Mouse (Mus musculus): ENCODE results near the gene Xdh. TPM values are rescaled to one million over a fixed set of nuclear protein-coding genes. Genes with fewer than 3 reads are reported as not detected.

Xdh gene
- polyA plus RNA-seq, 1 experiment from 2014 or later = 2.6 TPM

DNA sequence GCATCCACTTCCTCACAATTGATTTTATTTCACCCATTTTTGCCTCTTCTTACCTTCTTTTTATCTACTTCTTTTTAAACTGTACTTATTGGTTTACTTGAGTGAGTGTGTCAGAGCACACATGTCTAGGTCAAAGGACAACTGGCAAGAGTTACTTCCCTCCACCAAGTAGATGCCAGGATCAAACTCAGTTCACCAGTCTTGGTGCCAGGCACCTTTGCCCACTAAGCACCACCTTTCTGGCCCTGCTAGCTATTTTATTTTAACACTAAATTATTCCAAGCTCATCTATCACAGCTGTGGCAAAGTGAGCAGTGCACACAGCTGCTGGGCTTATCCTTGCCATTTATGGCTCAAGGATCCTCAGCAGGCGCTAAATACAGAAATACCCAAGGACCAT, 46.9 kb downstream of the Xdh start:
- H3K4me3 ChIP-seq (ENCODE audit: low read length) = no peak overlapping the region
- no peak overlapping the region for H3K9ac ChIP-seq (ENCODE audit: low read length)
- H3K36me3 ChIP-seq (ENCODE audit: control insufficient read depth, insufficient read depth) = no peaks in the 10 kb centered on the region
- no peak for ATAC-seq (replicated peaks; ENCODE audit: extremely low read depth, insufficient read depth, low FRiP score)
- no peak overlapping the region for H3K4me2 ChIP-seq (ENCODE audit: low read depth, low read length)
- H3K4me1 ChIP-seq (ENCODE audit: control insufficient read depth, insufficient read depth, low read length) = no peaks in the 10 kb centered on the region
- H3K27me3 ChIP-seq (ENCODE audit: control insufficient read depth, insufficient read depth, low read length) = no peaks in the 10 kb centered on the region
- H3K27ac ChIP-seq (ENCODE audit: low read length) = no peak overlapping the region
- no peaks in the 10 kb centered on the region for H3K9me3 ChIP-seq (replicated peaks; ENCODE audit: control insufficient read depth, low read length)
- 91% methylated on average over 1 of the region's 1 CpGs for WGBS

DNA sequence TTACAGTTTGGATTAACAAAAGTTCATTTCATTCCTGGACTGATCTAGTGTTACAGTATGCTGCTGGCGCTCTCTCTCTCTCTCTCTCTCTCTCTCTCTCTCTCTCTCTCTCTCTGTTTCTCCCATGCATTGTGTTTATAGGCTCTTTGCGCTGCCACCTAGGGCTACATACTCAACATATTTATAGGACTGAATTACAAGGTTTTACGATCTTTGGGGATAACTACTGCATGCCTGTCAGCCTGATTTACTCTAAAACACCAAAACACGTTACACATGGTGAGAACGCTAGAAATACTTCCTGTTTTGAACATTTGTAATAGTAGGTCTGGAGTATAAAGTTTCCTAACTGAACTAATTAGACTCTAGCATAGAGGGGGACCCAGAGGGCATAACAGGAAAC, 47.8 kb downstream of the Xdh start:
- no peak overlapping the region for H3K9ac ChIP-seq (ENCODE audit: low read length)
- no peak for ATAC-seq (replicated peaks; ENCODE audit: extremely low read depth, insufficient read depth, low FRiP score)
- no peaks in the 10 kb centered on the region for H3K9me3 ChIP-seq (replicated peaks; ENCODE audit: control insufficient read depth, low read length)
- no peaks in the 10 kb centered on the region for H3K27me3 ChIP-seq (ENCODE audit: control insufficient read depth, insufficient read depth, low read length)
- H3K36me3 ChIP-seq (ENCODE audit: control insufficient read depth, insufficient read depth) = no peaks in the 10 kb centered on the region
- H3K27ac ChIP-seq (ENCODE audit: low read length) = no peak overlapping the region
- H3K4me1 ChIP-seq (ENCODE audit: control insufficient read depth, insufficient read depth, low read length) = no peaks in the 10 kb centered on the region
- WGBS = 74% methylated on average over 5 of the region's 5 CpGs
- no peak overlapping the region for H3K4me2 ChIP-seq (ENCODE audit: low read depth, low read length)
- H3K4me3 ChIP-seq (ENCODE audit: low read length) = no peak overlapping the region

DNA sequence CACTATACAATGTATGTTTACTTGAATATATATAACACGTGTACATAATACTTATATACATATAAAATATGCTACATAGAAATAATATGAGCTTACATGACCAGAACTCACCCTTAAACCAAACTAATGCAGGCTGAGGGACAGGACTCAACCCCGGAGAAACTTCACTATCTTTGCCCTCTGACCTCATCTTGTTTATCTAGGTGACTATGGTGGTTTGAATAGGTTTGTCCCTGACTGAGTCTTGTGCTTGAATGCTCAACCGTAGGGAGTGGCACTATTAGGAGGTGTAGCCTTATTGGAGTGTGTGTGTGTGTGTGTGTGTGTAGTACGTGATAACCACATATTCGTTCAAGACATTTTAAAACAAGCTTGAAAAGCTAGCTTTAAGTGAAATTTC, 55.6 kb downstream of the Xdh start:
- H3K27me3 ChIP-seq (ENCODE audit: control insufficient read depth, insufficient read depth, low read length) = no peaks in the 10 kb centered on the region
- no peaks in the 10 kb centered on the region for H3K36me3 ChIP-seq (ENCODE audit: control insufficient read depth, insufficient read depth)
- no peak overlapping the region for H3K27ac ChIP-seq (ENCODE audit: low read length)
- WGBS = 67% methylated on average over 5 of the region's 5 CpGs
- H3K9me3 ChIP-seq (replicated peaks; ENCODE audit: control insufficient read depth, low read length) = no peaks in the 10 kb centered on the region
- H3K4me3 ChIP-seq (ENCODE audit: low read length) = no peak overlapping the region
- no peak overlapping the region for H3K9ac ChIP-seq (ENCODE audit: low read length)
- ATAC-seq (replicated peaks; ENCODE audit: extremely low read depth, insufficient read depth, low FRiP score) = no peak
- H3K4me2 ChIP-seq (ENCODE audit: low read depth, low read length) = no peak overlapping the region
- peaks cover 4% of the 10 kb centered on the region for H3K4me1 ChIP-seq (ENCODE audit: control insufficient read depth, insufficient read depth, low read length)

DNA sequence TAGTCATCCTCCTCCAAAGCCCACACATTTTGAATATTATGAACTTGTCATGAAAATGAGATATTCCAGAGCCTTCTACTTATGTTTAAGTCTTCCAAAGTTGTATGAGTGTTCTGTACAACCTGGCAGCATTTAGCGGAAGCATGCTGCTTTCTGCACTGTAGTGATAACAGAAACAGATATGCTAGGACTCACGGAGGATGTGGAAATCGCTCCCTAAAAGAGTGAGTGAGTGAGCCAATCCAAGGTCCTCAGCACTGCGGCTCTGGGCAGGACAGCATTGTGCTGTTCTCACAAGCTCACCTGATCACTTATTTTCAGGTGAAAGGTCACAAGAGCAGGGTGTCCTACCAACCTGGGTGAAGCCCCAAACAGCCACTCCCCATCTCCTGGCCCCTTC, 56.2 kb downstream of the Xdh start:
- WGBS = 26% methylated on average over 4 of the region's 4 CpGs
- peak; percentile 52; the same call in 1 of the 2 replicates for ATAC-seq (replicated peaks; ENCODE audit: extremely low read depth, insufficient read depth, low FRiP score)
- no peak overlapping the region for H3K4me2 ChIP-seq (ENCODE audit: low read depth, low read length)
- H3K36me3 ChIP-seq (ENCODE audit: control insufficient read depth, insufficient read depth) = no peaks in the 10 kb centered on the region
- H3K4me1 ChIP-seq (ENCODE audit: control insufficient read depth, insufficient read depth, low read length) = peaks cover 4% of the 10 kb centered on the region
- no peaks in the 10 kb centered on the region for H3K27me3 ChIP-seq (ENCODE audit: control insufficient read depth, insufficient read depth, low read length)
- H3K9ac ChIP-seq (ENCODE audit: low read length) = no peak overlapping the region
- H3K27ac ChIP-seq (ENCODE audit: low read length) = no peak overlapping the region
- no peak overlapping the region for H3K4me3 ChIP-seq (ENCODE audit: low read length)
- H3K9me3 ChIP-seq (replicated peaks; ENCODE audit: control insufficient read depth, low read length) = no peaks in the 10 kb centered on the region

DNA sequence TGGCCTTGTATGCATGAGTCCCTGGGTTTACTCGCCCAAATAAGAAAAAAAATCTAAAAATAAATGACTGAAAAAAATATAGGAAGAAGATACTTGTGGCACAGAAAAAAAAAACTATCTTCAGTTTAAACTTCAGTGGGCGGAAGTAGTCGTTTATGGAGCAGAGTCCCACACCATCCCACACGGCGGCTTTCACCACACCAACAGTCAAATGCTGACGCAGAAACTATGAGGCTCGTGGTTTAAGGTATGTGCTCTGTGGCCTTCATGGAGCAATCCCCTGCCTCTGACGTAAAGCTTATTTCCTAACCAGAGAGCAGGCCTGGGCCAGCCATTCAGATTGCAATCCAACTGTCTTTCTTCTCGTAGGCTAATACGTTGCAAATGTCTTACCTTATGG, 56.8 kb downstream of the Xdh start:
- H3K27me3 ChIP-seq (ENCODE audit: control insufficient read depth, insufficient read depth, low read length) = no peaks in the 10 kb centered on the region
- peaks cover 4% of the 10 kb centered on the region for H3K4me1 ChIP-seq (ENCODE audit: control insufficient read depth, insufficient read depth, low read length)
- H3K4me2 ChIP-seq (ENCODE audit: low read depth, low read length) = no peak overlapping the region
- ATAC-seq (replicated peaks; ENCODE audit: extremely low read depth, insufficient read depth, low FRiP score) = no peak; the same call in 1 of the 2 replicates
- H3K36me3 ChIP-seq (ENCODE audit: control insufficient read depth, insufficient read depth) = no peaks in the 10 kb centered on the region
- H3K4me3 ChIP-seq (ENCODE audit: low read length) = no peak overlapping the region
- WGBS = 79% methylated on average over 10 of the region's 10 CpGs
- no peak overlapping the region for H3K9ac ChIP-seq (ENCODE audit: low read length)
- no peak overlapping the region for H3K27ac ChIP-seq (ENCODE audit: low read length)
- no peaks in the 10 kb centered on the region for H3K9me3 ChIP-seq (replicated peaks; ENCODE audit: control insufficient read depth, low read length)

DNA sequence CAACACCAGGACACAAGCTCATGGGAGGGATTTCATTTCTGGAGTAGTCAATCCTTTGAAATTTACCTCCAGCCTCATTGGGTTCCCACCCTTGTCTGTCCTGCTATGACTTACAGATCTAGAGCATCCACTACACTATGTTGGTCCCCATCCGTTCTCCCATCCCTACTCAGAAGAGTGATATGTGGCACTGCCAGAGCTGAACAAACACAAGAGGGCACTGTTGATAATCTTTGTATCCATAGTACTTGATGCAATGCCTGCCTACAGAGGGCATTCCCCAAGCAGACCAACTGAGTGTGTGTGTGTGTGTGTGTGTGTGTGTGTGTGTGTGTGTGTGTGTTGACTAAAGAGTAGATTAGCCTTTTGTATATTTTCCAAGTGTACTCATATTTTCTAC, 58.4 kb downstream of the Xdh start:
- H3K9ac ChIP-seq (ENCODE audit: low read length) = no peak overlapping the region
- H3K27ac ChIP-seq (ENCODE audit: low read length) = no peak overlapping the region
- no peak overlapping the region for H3K4me3 ChIP-seq (ENCODE audit: low read length)
- 77% methylated on average over 1 of the region's 1 CpGs for WGBS
- H3K4me1 ChIP-seq (ENCODE audit: control insufficient read depth, insufficient read depth, low read length) = peaks cover 4% of the 10 kb centered on the region
- H3K36me3 ChIP-seq (ENCODE audit: control insufficient read depth, insufficient read depth) = no peaks in the 10 kb centered on the region
- H3K9me3 ChIP-seq (replicated peaks; ENCODE audit: control insufficient read depth, low read length) = no peaks in the 10 kb centered on the region
- H3K4me2 ChIP-seq (ENCODE audit: low read depth, low read length) = no peak overlapping the region
- no peak for ATAC-seq (replicated peaks; ENCODE audit: extremely low read depth, insufficient read depth, low FRiP score)
- H3K27me3 ChIP-seq (ENCODE audit: control insufficient read depth, insufficient read depth, low read length) = no peaks in the 10 kb centered on the region

DNA sequence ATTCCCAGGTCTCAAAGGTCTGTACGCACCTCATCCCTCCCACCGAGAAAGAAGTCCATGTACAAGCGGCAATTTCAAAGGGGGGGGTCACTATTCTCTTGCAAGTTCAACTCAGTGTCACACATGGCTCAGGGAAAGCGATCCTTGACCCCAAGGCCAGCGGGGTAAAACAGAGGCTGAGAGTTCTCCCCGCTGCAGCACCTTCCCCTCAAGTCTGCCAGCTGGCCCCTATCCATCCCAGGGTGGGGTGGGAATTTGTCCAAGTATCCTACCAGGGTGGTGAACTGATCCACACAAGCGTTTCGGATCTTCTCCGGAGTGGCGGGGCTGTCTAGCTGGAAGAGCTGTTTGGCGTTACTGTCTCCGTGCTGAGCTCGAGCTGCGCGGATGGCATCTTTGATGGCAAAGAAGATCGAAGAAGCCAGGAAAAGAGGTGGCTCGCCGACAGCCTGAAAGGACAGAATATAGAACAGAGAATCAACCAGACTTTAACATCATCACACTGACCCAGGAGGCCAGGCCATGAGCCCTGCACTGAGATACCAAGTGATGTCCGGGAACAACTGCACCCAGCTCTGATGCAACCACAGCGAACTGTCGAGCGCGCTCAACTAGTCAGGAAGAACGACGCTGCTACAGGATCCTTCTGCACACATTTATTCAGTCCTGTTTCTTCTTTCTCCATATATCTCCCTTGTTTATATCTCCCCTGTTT, 63.8 kb downstream of the Xdh start:
- WGBS = 81% methylated on average over 25 of the region's 25 CpGs
- peaks cover 3% of the 10 kb centered on the region; the same call in 1 of the 2 replicates for H3K4me1 ChIP-seq (ENCODE audit: control insufficient read depth, insufficient read depth, low read length)
- no peak for ATAC-seq (replicated peaks; ENCODE audit: extremely low read depth, insufficient read depth, low FRiP score)
- no peak overlapping the region for H3K9ac ChIP-seq (ENCODE audit: low read length)
- no peaks in the 10 kb centered on the region for H3K9me3 ChIP-seq (replicated peaks; ENCODE audit: control insufficient read depth, low read length)
- no peaks in the 10 kb centered on the region for H3K36me3 ChIP-seq (ENCODE audit: control insufficient read depth, insufficient read depth)
- no peak overlapping the region for H3K4me3 ChIP-seq (ENCODE audit: low read length)
- no peak overlapping the region for H3K27ac ChIP-seq (ENCODE audit: low read length)
- H3K27me3 ChIP-seq (ENCODE audit: control insufficient read depth, insufficient read depth, low read length) = no peaks in the 10 kb centered on the region
- no peak overlapping the region for H3K4me2 ChIP-seq (ENCODE audit: low read depth, low read length)

DNA sequence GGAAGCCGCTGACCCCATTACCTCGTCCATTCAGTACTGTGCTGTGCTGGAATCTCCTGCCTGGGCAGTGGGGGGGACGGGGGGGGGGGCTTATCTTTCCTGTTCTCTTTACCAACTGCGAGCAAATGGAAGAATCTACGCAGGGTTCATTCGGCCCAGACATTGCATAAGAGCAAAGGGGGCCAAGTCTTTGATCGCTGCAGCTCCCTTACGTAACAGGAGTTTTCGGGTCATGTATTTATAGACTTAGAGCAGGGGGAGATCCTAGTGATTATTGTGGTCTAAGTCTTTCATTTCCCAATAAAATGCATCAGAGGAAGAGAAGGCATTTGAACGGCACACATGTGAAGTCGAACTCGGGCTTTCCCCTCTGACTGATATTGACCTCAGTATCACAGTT, 66.7 kb downstream of the Xdh start:
- H3K27ac ChIP-seq (ENCODE audit: low read length) = no peak overlapping the region
- H3K9me3 ChIP-seq (replicated peaks; ENCODE audit: control insufficient read depth, low read length) = no peaks in the 10 kb centered on the region
- H3K36me3 ChIP-seq (ENCODE audit: control insufficient read depth, insufficient read depth) = no peaks in the 10 kb centered on the region
- no peaks in the 10 kb centered on the region for H3K27me3 ChIP-seq (ENCODE audit: control insufficient read depth, insufficient read depth, low read length)
- H3K4me1 ChIP-seq (ENCODE audit: control insufficient read depth, insufficient read depth, low read length) = peaks cover 3% of the 10 kb centered on the region; the same call in 1 of the 2 replicates
- no peak overlapping the region for H3K4me2 ChIP-seq (ENCODE audit: low read depth, low read length)
- WGBS = 72% methylated on average over 12 of the region's 12 CpGs
- no peak overlapping the region for H3K4me3 ChIP-seq (ENCODE audit: low read length)
- no peak overlapping the region for H3K9ac ChIP-seq (ENCODE audit: low read length)
- no peak for ATAC-seq (replicated peaks; ENCODE audit: extremely low read depth, insufficient read depth, low FRiP score)

DNA sequence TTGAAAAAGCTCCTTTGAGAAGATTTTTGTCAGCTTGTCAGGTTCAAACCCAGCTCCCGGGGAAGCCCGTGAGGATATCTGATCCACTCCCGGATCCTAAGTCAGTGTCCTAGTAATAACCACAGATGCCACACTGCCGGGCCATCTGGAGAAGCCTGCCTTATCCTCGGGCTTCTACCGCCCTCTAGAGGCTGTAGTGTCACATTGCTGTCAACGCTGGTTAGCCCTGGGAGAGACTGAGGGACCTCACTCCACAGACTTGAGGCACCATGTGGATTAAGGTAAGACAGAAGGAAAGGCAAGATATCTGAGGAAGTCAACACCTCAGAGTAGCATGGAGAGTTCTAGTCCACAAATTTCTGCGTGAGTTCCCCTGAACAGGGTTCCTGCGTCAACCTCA, 67.8 kb downstream of the Xdh start:
- Histone ChIP-seq H3K27me3 (ENCODE audit: control insufficient read depth, insufficient read depth, low read length) (no peaks in the 10 kb centered on the region), H3K9me3 (replicated peaks; ENCODE audit: control insufficient read depth, low read length) (no peaks in the 10 kb centered on the region), H3K4me1 (ENCODE audit: control insufficient read depth, insufficient read depth, low read length) (peaks cover 3% of the 10 kb centered on the region; the same call in 1 of the 2 replicates), H3K4me2 (ENCODE audit: low read depth, low read length) (peak overlapping the region; percentile 22; the same call in 1 of the 2 replicates), H3K36me3 (ENCODE audit: control insufficient read depth, insufficient read depth) (no peaks in the 10 kb centered on the region), H3K9ac (ENCODE audit: low read length) (no peak overlapping the region), H3K27ac (ENCODE audit: low read length) (no peak overlapping the region), H3K4me3 (ENCODE audit: low read length) (no peak overlapping the region)
- peak; percentile 79 for ATAC-seq (replicated peaks; ENCODE audit: extremely low read depth, insufficient read depth, low FRiP score)
- 13% methylated on average over 9 of the region's 9 CpGs for WGBS

Data from heart, embryonic 16.5 days (tissue).